Mouse (Mus musculus) left cerebral cortex, adult 9 months (tissue): Measurements from ENCODE around the gene Tbx20.

Experiments
- DNase-seq, 2 experiments: peaks; one replicate each; pipeline ENCODE4 v3.0.0; 2022; ENCODE audit warnings: low spot score in 2 of 2

Tbx20 gene

GRCm38 (mm10) chr9:24774160-24774969 lies at the start of gene Tbx20:
Gene Tbx20 (minus strand): TSS chr9:24774303.
- no peak for DNase-seq

GRCm38 (mm10) chr9:24818511-24818910 lies 44.4 kb upstream of the Tbx20 start:
- DNase-seq: no peak

GRCm38 (mm10) chr9:24812461-24812860 lies 38.4 kb upstream of the Tbx20 start:
- DNase-seq: no peak

- no peak for DNase-seq
These were observed 18.0 kb upstream of the Tbx20 start for GRCm38 (mm10) chr9:24792110-24792509.

GRCm38 (mm10) chr9:24789396-24789795 lies 15.3 kb upstream of the Tbx20 start:
- DNase-seq: no peak

GRCm38 (mm10) chr9:24782338-24782737 lies 8.2 kb upstream of the Tbx20 start:
- no peak for DNase-seq

GRCm38 (mm10) chr9:24780929-24781441 lies 6.9 kb upstream of the Tbx20 start:
- no peak for DNase-seq

- no peak for DNase-seq
These were observed 6.4 kb upstream of the Tbx20 start for GRCm38 (mm10) chr9:24780391-24780928.

- no peak for DNase-seq
These were observed 5.9 kb upstream of the Tbx20 start for GRCm38 (mm10) chr9:24779975-24780374.

GRCm38 (mm10) chr9:24778571-24778970 lies 4.5 kb upstream of the Tbx20 start:
- DNase-seq: no peak

GRCm38 (mm10) chr9:24777961-24778360 lies 3.9 kb upstream of the Tbx20 start:
- no peak for DNase-seq

- DNase-seq: no peak
These were observed 3.2 kb upstream of the Tbx20 start for GRCm38 (mm10) chr9:24777176-24777895.

- no peak for DNase-seq
These were observed 2.4 kb upstream of the Tbx20 start for GRCm38 (mm10) chr9:24776487-24776886.

GRCm38 (mm10) chr9:24775567-24775966 lies 1.5 kb upstream of the Tbx20 start:
- DNase-seq: no peak

GRCm38 (mm10) chr9:24775001-24775400 lies 898 bp upstream of the Tbx20 start:
- DNase-seq: no peak

- DNase-seq: no peak
These were observed 434 bp downstream of the Tbx20 start for GRCm38 (mm10) chr9:24773669-24774068.

GRCm38 (mm10) chr9:24773171-24773570 lies 932 bp downstream of the Tbx20 start:
- DNase-seq: no peak

- DNase-seq: no peak
These were observed 1.5 kb downstream of the Tbx20 start for GRCm38 (mm10) chr9:24772431-24773120.

- DNase-seq: no peak
These were observed 2.4 kb downstream of the Tbx20 start for GRCm38 (mm10) chr9:24771713-24772112.

GRCm38 (mm10) chr9:24770941-24771405 lies 3.1 kb downstream of the Tbx20 start:
- no peak for DNase-seq

- no peak for DNase-seq
These were observed 3.8 kb downstream of the Tbx20 start for GRCm38 (mm10) chr9:24770149-24770940.
